Mouse (Mus musculus) bone marrow macrophage, adult 2 months (primary cell): ENCODE data around the gene Hnrnpa1.

ENCODE experiments used
- CTCF ChIP-seq: IDR thresholded peaks from 2 replicates; pipeline ENCODE4 v1.5.1; 2012; ENCODE audit warnings: low read depth, mild to moderate bottlenecking, low read length, moderate library complexity
- POLR2A ChIP-seq: IDR thresholded peaks from 2 replicates; pipeline ENCODE4 v1.6.1; 2012; ENCODE audit warnings: mild to moderate bottlenecking, low read depth, low read length, borderline replicate concordance

GRCm38 (mm10) chr15:103264794-103265193 is 24.6 kb downstream of the Hnrnpa1 start:
- TF ChIP-seq POLR2A (no peak), CTCF (no peak)
